Mouse (Mus musculus): ENCODE results near the gene Dab2ip.

DNA sequence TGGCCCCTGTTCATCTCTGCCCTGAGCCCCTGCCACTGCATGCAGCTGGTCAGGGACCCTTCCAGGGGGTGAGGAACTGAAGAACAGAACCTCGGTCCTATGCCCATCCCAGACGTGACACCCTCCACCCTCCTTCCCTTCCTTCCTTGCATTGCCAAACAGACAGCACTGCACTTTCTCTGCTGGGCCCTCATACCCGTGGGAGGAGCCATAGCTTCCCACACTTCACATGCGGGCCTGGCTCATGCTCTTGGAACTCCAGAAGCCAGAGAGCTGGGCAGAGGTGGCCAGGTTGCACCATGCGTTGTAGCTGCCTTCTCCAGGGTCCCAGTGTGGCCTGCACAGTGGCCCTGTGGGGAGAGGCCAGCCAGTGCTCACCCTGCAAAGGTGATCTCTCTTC lies 170.6 kb downstream of the Dab2ip start:
- TF ChIP-seq POLR2A (IDR thresholded peaks at IDR 0.05; ENCODE audit: extremely low read depth, insufficient read depth, low read length) (no peak), CTCF (IDR thresholded peaks at IDR 0.05; ENCODE audit: low read depth, low read length) (no peak)

Data from liver, adult 2 months (tissue).